Mouse (Mus musculus): ENCODE measurements around the gene Fignl1. TPM values are rescaled to one million over a fixed set of nuclear protein-coding genes. Genes with fewer than 3 reads are reported as not detected.

The Fignl1 gene
- total RNA-seq (2023): 1 to 10 TPM; 3.4 to 4.0 TPM

DNA sequence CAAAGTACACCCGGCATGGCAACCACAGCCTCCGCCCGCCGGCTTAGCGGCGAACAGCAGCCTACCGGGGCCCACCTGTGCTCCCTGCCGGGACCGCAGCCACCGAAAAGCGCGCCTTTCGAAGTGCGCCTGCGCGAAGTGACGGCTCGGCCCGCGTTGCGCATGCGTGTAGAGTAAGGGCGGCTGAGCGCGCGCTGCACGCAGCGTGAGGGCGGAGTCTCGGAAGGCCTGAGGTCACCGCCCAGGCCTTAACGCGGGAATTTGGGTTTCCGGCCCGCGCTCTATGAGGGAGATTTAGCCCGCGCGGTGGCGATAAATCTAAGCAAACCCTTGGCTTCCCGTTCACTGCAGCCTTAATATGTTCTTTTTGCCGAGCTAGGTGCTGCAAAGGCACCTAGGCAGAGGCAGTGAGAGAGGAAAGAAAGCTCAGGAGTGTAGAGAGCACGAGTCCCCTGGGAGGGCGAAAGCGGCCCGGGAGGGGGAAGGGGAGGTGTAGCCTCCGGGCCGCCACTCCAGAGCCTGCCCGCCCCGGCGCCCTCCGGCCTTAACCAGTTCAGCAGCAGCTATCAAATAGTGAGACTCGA, at the start of gene Fignl1:
Gene Fignl1 (minus strand): TSS at position 143 of the 584 bp plus-strand sequence.

Other genes starting within 250 kb of the Fignl1 start
- gene 4930512M02Rik, start 181.1 kb downstream of the Fignl1 start, total RNA-seq (2023): not detected
- gene Ikzf1, start 124.0 kb downstream of the Fignl1 start, total RNA-seq (2023): 100 to 1,000 TPM; 325 to 354 TPM
- under 1 TPM in 1 of 2 experiments, not detected in 1; 0.42 TPM for gene Ddc, start 89.2 kb upstream of the Fignl1 start, total RNA-seq (2023)
- 1 to 10 TPM in 1 of 2 experiments, under 1 TPM in 1; 0.12 to 1.9 TPM for gene Grb10, start 229.7 kb upstream of the Fignl1 start, total RNA-seq (2023)

Measured in B cell, adult 67 days (primary cell).